ENCODE assay signal across 8 mouse cellular contexts in genomic region chr5:38787851-38788520, GRCm38 (mm10).
DNase-seq lines count a peak whose midpoint lies in the region; ATAC-seq lines count a peak whose summit lies in the region.

No protein-coding gene starts in this region.

- intact Hi-C loops in left cerebral cortex, postnatal 14 days (cut with DNase I): loop anchor here (10.0 kb wide), 1 partner anchor 277 kb away; no protein-coding TSS in a partner anchor

- no peaks in the 10 kb centered on the region for H3K36me3 ChIP-seq in neural tube, embryonic 11.5 days (ENCODE audit: control insufficient read depth, insufficient read depth, low read length)
- no peaks in the 10 kb centered on the region for H3K36me3 ChIP-seq in heart, embryonic 14.5 days (ENCODE audit: control insufficient read depth, insufficient read depth, low read length)
- no peaks in the 10 kb centered on the region for H3K36me3 ChIP-seq in stomach, embryonic 15.5 days

- no peak overlapping the region for H3K4me2 ChIP-seq in neural tube, embryonic 11.5 days (ENCODE audit: low read depth)
- peak overlapping the region; percentile 49 for H3K4me2 ChIP-seq in heart, embryonic 14.5 days (ENCODE audit: low read length)
- H3K4me2 ChIP-seq in stomach, embryonic 15.5 days: peak overlapping the region; percentile 29; the same call in 1 of the 2 replicates

- H3K4me3 ChIP-seq in neural tube, embryonic 11.5 days (ENCODE audit: low read depth, low read length): no peak overlapping the region
- H3K4me3 ChIP-seq in heart, embryonic 14.5 days (ENCODE audit: control insufficient read depth in 1 of 2, insufficient read depth in 1 of 2, low read depth in 1 of 2, low read length in 2 of 2): no peak overlapping the region
- no peak overlapping the region for H3K4me3 ChIP-seq in stomach, embryonic 15.5 days (replicated peaks)

- H3K4me1 ChIP-seq in neural tube, embryonic 11.5 days (ENCODE audit: control insufficient read depth, insufficient read depth, low read length): peaks cover 6% of the 10 kb centered on the region; the same call in 1 of the 2 replicates
- H3K4me1 ChIP-seq in heart, embryonic 14.5 days (ENCODE audit: control insufficient read depth in 2 of 2, insufficient read depth in 2 of 2, low read length in 2 of 2): peaks cover 0 to 6% of the 10 kb centered on the region in 2 experiments; a peak in 1 of 4 replicates
- H3K4me1 ChIP-seq in stomach, embryonic 15.5 days: no peaks in the 10 kb centered on the region

- H3K27me3 ChIP-seq in neural tube, embryonic 11.5 days (ENCODE audit: control insufficient read depth, insufficient read depth, low read length): no peaks in the 10 kb centered on the region
- no peaks in the 10 kb centered on the region for H3K27me3 ChIP-seq in heart, embryonic 14.5 days (ENCODE audit: control insufficient read depth, insufficient read depth, low read length)
- H3K27me3 ChIP-seq in stomach, embryonic 15.5 days (replicated peaks): no peaks in the 10 kb centered on the region

- no peak for DNase-seq in neural tube, embryonic 11.5 days (ENCODE audit: low spot score)
- no peak for DNase-seq in neural tube, embryonic 10.5 days (ENCODE audit: extremely low spot score, low spot score)
- DNase-seq in left cerebral cortex, postnatal 14 days (ENCODE audit: low spot score in 2 of 2): peak; percentile 27 to 36
- no peak for DNase-seq in thymus, postnatal 36 days
- no peak for DNase-seq in cerebellum, adult 11-12 months
- no peak for DNase-seq in kidney, postnatal 36 days

- peak overlapping the region; percentile 10; the same call in 1 of the 2 replicates for H3K9ac ChIP-seq in neural tube, embryonic 11.5 days (ENCODE audit: low read length)
- H3K9ac ChIP-seq in heart, embryonic 14.5 days (ENCODE audit: low read length): no peak overlapping the region
- H3K9ac ChIP-seq in stomach, embryonic 15.5 days: no peak overlapping the region

- H3K9me3 ChIP-seq in neural tube, embryonic 11.5 days (ENCODE audit: control insufficient read depth, low read length): no peaks in the 10 kb centered on the region
- no peaks in the 10 kb centered on the region for H3K9me3 ChIP-seq in heart, embryonic 14.5 days (ENCODE audit: control insufficient read depth, low read length)
- H3K9me3 ChIP-seq in stomach, embryonic 15.5 days: no peaks in the 10 kb centered on the region

- WGBS in neural tube, embryonic 11.5 days: 43% methylated on average over 15 of the region's 15 CpGs
- WGBS in heart, embryonic 14.5 days: 17% methylated on average over 15 of the region's 15 CpGs
- WGBS in stomach, embryonic 15.5 days: 28% methylated on average over 15 of the region's 15 CpGs

- no peak overlapping the region for H3K27ac ChIP-seq in neural tube, embryonic 11.5 days (ENCODE audit: low read depth, low read length)
- H3K27ac ChIP-seq in heart, embryonic 14.5 days (replicated peaks in 1 of 2; ENCODE audit: control insufficient read depth in 1 of 2, insufficient read depth in 1 of 2, low read depth in 2 of 2, low read length in 2 of 2): no peak overlapping the region
- no peak overlapping the region for H3K27ac ChIP-seq in stomach, embryonic 15.5 days

- ATAC-seq in neural tube, embryonic 11.5 days (ENCODE audit: insufficient read depth, low FRiP score, low TSS enrichment): no peak
- no peak for ATAC-seq in heart, embryonic 14.5 days (ENCODE audit: insufficient number of reproducible peaks, insufficient read depth, low FRiP score, low read depth)
- no peak for ATAC-seq in stomach, embryonic 15.5 days (ENCODE audit: insufficient read depth, low FRiP score, low read depth)

Comparison
In these comparisons a context has a peak if more than half of its experiments do, and no peak if none do; other contexts are left out.
1. DNase-seq: peak in left cerebral cortex, postnatal 14 days (2 of 2); none in neural tube, embryonic 11.5 days (single experiment), neural tube, embryonic 10.5 days (single experiment), thymus, postnatal 36 days (0 of 2), cerebellum, adult 11-12 months (single experiment) and kidney, postnatal 36 days (0 of 2).